Mouse (Mus musculus) neural tube, embryonic 13.5 days (tissue): ENCODE measurements around the gene Olfr424. TPM values are rescaled to one million over a fixed set of nuclear protein-coding genes. Genes with fewer than 3 reads are reported as not detected.

ENCODE experiments used
- ATAC-seq: fragments of 200-750 bp; cut with Nextera tagmentation; 2 replicates; pipeline ENCODE4 v1.8.0; 2017; ENCODE audit warnings: low read depth, mild to moderate bottlenecking, moderate TSS enrichment, moderate library complexity
- H3K27ac ChIP-seq: fragments of 300-500 bp; sonication (generic); replicated peaks from 2 replicates; pipeline ENCODE4 v1.5.1; 2015; ENCODE audit warnings: moderate library complexity, mild to moderate bottlenecking, inconsistent platforms
- H3K27me3 ChIP-seq: fragments of 300-500 bp; sonication (generic); 2 replicates; pipeline ENCODE4 v1.6.1; 2015; ENCODE audit warnings: mild to moderate bottlenecking, inconsistent platforms
- H3K36me3 ChIP-seq: fragments of 300-500 bp; sonication (generic); 2 replicates; pipeline ENCODE4 v1.6.1; 2015; ENCODE audit warnings: mild to moderate bottlenecking, inconsistent platforms
- H3K4me1 ChIP-seq: fragments of 300-500 bp; sonication (generic); replicated peaks from 2 replicates; pipeline ENCODE4 v1.6.1; 2015; ENCODE audit warnings: inconsistent platforms
- H3K4me2 ChIP-seq: fragments of 300-500 bp; sonication (generic); 2 replicates; pipeline ENCODE4 v1.6.1; 2015; ENCODE audit warnings: inconsistent platforms, mild to moderate bottlenecking, moderate library complexity
- H3K4me3 ChIP-seq: fragments of 300-500 bp; sonication (generic); 2 replicates; pipeline ENCODE4 v1.5.1; 2015; ENCODE audit warnings: mild to moderate bottlenecking, inconsistent platforms
- H3K9ac ChIP-seq: fragments of 300-500 bp; sonication (generic); 2 replicates; pipeline ENCODE4 v1.6.1; 2015; ENCODE audit warnings: moderate library complexity, mild to moderate bottlenecking, inconsistent platforms
- H3K9me3 ChIP-seq: fragments of 300-500 bp; sonication (generic); 2 replicates; pipeline ENCODE4 v1.6.1; 2016; ENCODE audit warnings: inconsistent platforms
- WGBS: fragments of 180-500 bp; shearing (Covaris S2); methylation state at CpG from one replicate; pipeline ENCODE4 v1.1.7; 2015; 5-methylcytosine and 5-hydroxymethylcytosine counted together
- polyA plus RNA-seq: library from polyadenylated mRNA; unstranded; fragments of >200 nt; fragmentation: Nextera tagmentation; extraction: Ambion mirVana; gene quantifications from 2 replicates; pipeline ENCODE4 v1.2.1, GENCODE M21; 2015

Olfr424 gene
- not detected in 2 replicates for polyA plus RNA-seq

DNA sequence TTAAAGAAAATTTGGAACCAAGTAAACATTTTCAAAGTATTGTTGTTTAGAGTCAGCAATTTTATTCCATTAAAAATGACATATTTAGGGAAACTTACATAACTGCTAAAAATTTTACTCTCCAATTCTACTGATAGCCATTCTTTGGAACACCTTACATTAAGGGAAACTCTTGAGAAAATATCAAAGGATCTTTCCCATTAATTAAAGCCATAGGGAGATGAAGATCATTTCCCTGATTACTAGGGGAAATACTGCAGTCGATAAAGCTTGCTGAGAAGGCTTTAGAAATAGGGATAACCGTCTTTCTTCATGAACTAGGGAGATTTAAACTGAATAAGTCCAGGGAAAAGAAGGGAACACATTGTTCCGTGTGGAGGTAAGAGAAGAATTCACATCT is at the start of gene Olfr424:
Gene Olfr424, plus strand, starts transcription at position 301 of the 400 bp plus-strand sequence.
- H3K4me1 ChIP-seq, result no peaks in the 10 kb centered on the region
- no peaks in the 10 kb centered on the region for H3K9me3 ChIP-seq

DNA sequence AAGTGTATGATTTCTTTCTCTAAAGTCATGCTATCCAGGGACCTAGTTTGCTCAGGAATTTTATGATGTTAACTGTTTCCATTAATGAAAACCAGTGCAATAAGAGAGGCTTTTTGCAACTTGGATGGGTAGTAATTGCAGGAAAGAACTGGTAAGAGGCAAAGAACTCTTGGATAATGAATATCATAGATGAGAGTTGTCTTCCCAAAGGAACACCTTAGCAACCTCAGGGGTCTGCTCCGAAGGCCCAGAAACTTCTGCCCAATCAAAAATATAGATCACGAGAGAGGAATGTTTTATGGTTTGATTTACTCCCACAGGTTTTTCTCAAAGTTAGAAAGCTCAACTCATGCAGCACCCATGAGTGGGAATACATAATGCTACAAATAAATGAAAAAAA is 47.3 kb upstream of the Olfr424 start, which contains the start of gene Olfr429:
Gene Olfr429, plus strand, starts transcription at position 301 of the 400 bp plus-strand sequence.
- no peaks in the 10 kb centered on the region for H3K27me3 ChIP-seq
- H3K4me3 ChIP-seq, result no peak within 1 kb of the TSS
- H3K36me3 ChIP-seq, result no peaks in the 10 kb centered on the region
- H3K9ac ChIP-seq, result no peak within 1 kb of the TSS
- no peak within 1 kb of the TSS for H3K4me2 ChIP-seq
- no peak within 1 kb of the TSS for H3K27ac ChIP-seq
- H3K4me1 ChIP-seq, result no peaks in the 10 kb centered on the region
- no peaks in the 10 kb centered on the region for H3K9me3 ChIP-seq
- ATAC-seq, result no peak
- 83% methylated on average over 2 of the region's 2 CpGs for WGBS

More for the DNA sequence above, at the start of gene Olfr424:
- Histone ChIP-seq H3K9ac (no peak within 1 kb of the TSS), H3K4me2 (no peak within 1 kb of the TSS), H3K27me3 (no peaks in the 10 kb centered on the region), H3K36me3 (no peaks in the 10 kb centered on the region), H3K4me3 (no peak within 1 kb of the TSS), H3K27ac (no peak within 1 kb of the TSS)
- no peak for ATAC-seq
- WGBS, result 88% methylated on average over 3 of the region's 3 CpGs

DNA sequence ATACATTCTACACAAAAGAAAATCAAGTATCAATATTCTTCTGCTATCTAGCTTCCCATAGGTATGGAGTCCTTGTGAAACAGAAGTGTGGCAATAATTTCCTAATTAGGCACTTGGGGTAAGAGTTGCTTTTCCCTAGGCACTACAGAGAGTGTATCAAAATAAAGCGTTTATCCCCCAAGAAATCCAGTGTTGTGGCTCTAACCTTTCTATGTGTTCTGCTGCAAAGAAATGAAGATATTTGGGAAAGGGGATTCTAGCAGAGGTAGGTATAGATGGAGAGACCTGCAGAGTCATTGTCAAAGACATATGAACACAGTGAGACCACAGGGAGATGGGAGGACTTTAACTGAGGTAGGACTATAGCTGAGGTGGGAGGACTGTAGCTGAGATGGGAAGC is 34.7 kb upstream of the Olfr424 start, which contains the start of gene Olfr427:
Gene Olfr427, plus strand, starts transcription at position 301 of the 400 bp plus-strand sequence.
- Histone ChIP-seq H3K9ac (no peak within 1 kb of the TSS), H3K9me3 (no peaks in the 10 kb centered on the region), H3K36me3 (no peaks in the 10 kb centered on the region), H3K4me2 (no peak within 1 kb of the TSS), H3K27me3 (no peaks in the 10 kb centered on the region), H3K4me3 (no peak within 1 kb of the TSS), H3K4me1 (no peaks in the 10 kb centered on the region), H3K27ac (no peak within 1 kb of the TSS)
- no peak for ATAC-seq
- WGBS, result 96% methylated on average over 1 of the region's 1 CpGs

DNA sequence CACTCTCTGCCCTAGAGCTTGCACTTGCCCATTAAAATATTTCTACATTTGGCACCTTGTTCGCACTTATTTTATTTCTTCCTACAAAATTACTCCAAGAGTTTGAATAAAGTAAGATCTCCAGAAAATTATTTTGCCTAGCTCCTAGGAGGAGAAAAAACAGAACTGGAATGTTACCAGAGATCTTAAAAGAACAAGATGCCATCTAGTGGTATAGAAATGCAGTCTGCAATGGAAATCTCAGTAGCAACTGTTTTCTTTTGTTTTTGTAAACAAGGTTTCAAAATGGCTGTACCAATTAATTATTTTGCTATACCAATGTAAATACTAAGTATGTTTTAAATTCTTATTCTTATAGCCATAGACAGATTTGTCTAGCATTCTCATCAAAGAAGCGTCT is 27.6 kb upstream of the Olfr424 start:
- no peak overlapping the region for H3K27ac ChIP-seq
- WGBS, result 56% methylated on average over 2 of the region's 2 CpGs
- H3K27me3 ChIP-seq, result no peaks in the 10 kb centered on the region
- H3K36me3 ChIP-seq, result no peaks in the 10 kb centered on the region
- H3K4me3 ChIP-seq, result no peak overlapping the region
- H3K4me1 ChIP-seq, result no peaks in the 10 kb centered on the region
- no peak for ATAC-seq
- H3K9ac ChIP-seq, result no peak overlapping the region
- H3K4me2 ChIP-seq, result no peak overlapping the region
- H3K9me3 ChIP-seq, result no peaks in the 10 kb centered on the region

DNA sequence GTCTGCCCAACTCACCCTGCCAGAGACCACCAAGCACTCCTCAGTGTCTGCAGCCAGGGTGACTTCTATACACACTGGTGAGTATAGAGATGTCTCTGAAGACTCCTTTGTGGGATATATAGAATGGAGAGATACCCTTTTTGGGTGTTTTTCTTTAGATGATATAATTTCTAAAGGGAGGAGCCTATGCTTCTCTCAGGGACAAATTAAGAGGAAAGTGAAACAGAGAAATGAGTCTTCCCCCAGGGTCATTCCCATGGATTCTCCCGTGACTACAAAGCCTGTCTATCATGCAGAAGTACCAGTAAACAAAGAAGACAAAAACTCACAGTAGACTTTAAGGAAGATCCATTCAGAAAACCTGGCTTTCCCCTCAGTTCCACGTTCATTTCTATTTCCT is 10.3 kb upstream of the Olfr424 start, which contains the start of gene Olfr231:
Gene Olfr231, minus strand, starts transcription at position 101 of the 400 bp plus-strand sequence.
- H3K4me2 ChIP-seq, result no peak within 1 kb of the TSS
- no peak within 1 kb of the TSS for H3K27ac ChIP-seq
- no peak within 1 kb of the TSS for H3K9ac ChIP-seq
- 49% methylated on average over 2 of the region's 2 CpGs for WGBS
- no peaks in the 10 kb centered on the region for H3K27me3 ChIP-seq
- no peaks in the 10 kb centered on the region for H3K36me3 ChIP-seq
- no peak within 1 kb of the TSS for H3K4me3 ChIP-seq
- no peaks in the 10 kb centered on the region for H3K9me3 ChIP-seq
- ATAC-seq, result no peak
- no peaks in the 10 kb centered on the region for H3K4me1 ChIP-seq

DNA sequence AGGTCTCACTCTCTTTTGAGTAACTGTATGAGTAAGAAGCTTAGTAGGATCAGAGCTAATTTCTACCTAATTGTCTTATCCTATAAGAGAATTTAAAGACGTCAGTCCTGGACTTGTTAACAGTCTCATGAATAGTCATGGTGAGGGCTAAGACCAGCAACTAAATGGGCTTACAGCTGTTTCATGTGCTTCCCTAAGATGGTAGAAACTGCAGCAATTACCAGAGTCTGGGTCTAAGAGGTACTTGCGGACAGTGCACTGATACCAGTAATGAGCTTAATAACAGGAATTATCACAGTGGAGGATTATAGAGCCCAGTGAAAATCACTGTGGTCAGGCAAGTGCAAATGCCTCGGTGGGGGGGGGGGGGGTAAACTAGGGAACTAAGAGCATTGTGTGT is 682 bp downstream of the Olfr424 start:
- H3K27ac ChIP-seq, result no peak overlapping the region
- H3K4me3 ChIP-seq, result no peak overlapping the region
- no peak for ATAC-seq
- no peaks in the 10 kb centered on the region for H3K4me1 ChIP-seq
- no peaks in the 10 kb centered on the region for H3K27me3 ChIP-seq
- H3K4me2 ChIP-seq, result no peak overlapping the region
- H3K9ac ChIP-seq, result no peak overlapping the region
- whole genome bisulfite sequencing, result 77% methylated on average over 3 of the region's 3 CpGs
- H3K9me3 ChIP-seq, result no peaks in the 10 kb centered on the region
- no peaks in the 10 kb centered on the region for H3K36me3 ChIP-seq

DNA sequence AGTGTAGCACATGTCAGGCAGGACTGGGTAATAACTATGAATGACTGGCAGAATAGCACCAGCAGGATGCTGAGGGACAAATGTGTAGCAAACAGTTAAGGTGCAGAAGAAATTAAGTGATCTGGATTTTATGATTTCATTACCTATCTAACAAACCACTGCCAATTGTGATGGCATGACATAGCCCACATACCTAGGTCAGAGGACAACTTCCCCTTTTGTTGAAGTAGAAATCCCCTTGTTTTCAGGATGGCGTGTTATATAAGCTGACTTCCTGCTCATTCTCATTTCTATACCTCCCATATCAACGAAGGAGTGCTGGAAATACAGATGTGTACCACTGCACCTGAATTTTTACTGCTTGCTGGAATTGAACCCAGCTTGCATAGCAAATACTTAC is 10.1 kb downstream of the Olfr424 start:
- no peak overlapping the region for H3K9ac ChIP-seq
- H3K4me3 ChIP-seq, result no peak overlapping the region
- no peak overlapping the region for H3K27ac ChIP-seq
- no peaks in the 10 kb centered on the region for H3K9me3 ChIP-seq
- ATAC-seq, result no peak
- no peaks in the 10 kb centered on the region for H3K4me1 ChIP-seq
- no peaks in the 10 kb centered on the region for H3K36me3 ChIP-seq
- 79% methylated on average over 2 of the region's 2 CpGs for WGBS
- no peak overlapping the region for H3K4me2 ChIP-seq
- H3K27me3 ChIP-seq, result no peaks in the 10 kb centered on the region

DNA sequence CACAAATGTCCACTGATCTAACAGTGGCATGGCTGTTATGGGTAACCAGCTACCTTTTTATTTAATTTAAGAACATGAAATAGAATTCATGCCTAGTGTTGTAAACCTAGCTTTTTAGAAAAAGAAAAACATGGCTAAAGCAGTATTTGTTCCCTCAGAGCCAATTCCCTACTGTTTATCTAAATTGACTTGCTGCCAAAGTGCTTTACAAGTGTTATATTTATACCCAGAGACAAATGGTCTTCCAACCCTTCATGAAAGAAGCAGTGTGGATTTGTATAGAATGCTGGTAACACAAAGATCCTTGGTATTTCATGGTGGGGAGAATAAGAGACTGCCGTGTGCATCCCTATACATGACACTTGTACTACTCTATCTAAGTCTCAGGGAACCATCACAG is 15.4 kb downstream of the Olfr424 start:
- no peaks in the 10 kb centered on the region for H3K4me1 ChIP-seq
- H3K27ac ChIP-seq, result no peak overlapping the region
- 75% methylated on average over 1 of the region's 1 CpGs for WGBS
- no peak overlapping the region for H3K9ac ChIP-seq
- no peak for ATAC-seq
- H3K27me3 ChIP-seq, result no peaks in the 10 kb centered on the region
- H3K36me3 ChIP-seq, result no peaks in the 10 kb centered on the region
- no peak overlapping the region for H3K4me3 ChIP-seq
- H3K9me3 ChIP-seq, result no peaks in the 10 kb centered on the region
- no peak overlapping the region for H3K4me2 ChIP-seq

DNA sequence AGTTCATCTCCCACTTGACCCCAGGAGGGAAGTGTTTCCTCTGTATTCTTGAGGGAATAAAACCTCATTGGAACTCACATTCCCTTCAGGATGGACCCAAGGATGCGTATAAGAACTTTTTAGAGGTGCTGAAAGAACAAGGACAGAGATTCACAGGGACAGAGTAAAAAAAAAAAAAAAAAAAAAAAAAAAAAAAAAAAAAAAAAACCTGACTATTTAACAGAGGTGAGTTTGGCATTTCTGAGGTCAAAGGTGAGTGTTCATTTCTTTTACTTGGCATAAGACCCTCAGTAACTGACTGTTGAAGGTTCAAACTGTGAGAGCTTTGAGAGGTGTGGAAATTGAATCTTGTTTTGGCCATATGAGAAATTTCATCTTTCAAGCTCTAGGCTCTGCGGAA is 18.0 kb downstream of the Olfr424 start:
- Histone ChIP-seq H3K4me2 (no peak overlapping the region), H3K4me3 (no peak overlapping the region), H3K36me3 (no peaks in the 10 kb centered on the region), H3K4me1 (no peaks in the 10 kb centered on the region), H3K27ac (no peak overlapping the region), H3K9ac (no peak overlapping the region), H3K27me3 (no peaks in the 10 kb centered on the region), H3K9me3 (no peaks in the 10 kb centered on the region)
- WGBS, result 95% methylated on average over 2 of the region's 2 CpGs
- no peak for ATAC-seq

DNA sequence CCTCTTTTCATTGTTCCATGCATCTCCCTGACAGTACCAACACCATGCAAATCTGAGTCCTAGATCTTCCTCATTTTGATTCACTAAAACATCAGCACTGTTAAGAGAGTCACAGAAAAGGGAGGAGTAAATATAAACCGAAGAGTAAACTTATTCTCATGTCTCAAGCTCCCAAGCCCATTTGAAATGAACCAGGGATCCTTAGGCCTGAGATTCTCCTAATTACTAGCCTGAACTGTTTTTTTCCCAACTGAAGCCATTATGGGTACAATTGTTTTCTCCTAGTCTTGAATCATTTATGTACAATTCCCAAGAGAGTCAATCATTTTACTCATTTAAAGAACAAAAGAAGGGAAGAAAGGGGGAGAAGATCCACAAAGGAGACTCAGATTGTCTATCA is 24.0 kb downstream of the Olfr424 start, which contains the start of gene Olfr420:
Gene Olfr420, plus strand, starts transcription at position 301 of the 400 bp plus-strand sequence.
- no peaks in the 10 kb centered on the region for H3K4me1 ChIP-seq
- no peak within 1 kb of the TSS for H3K4me2 ChIP-seq
- no peak within 1 kb of the TSS for H3K9ac ChIP-seq
- H3K27ac ChIP-seq, result no peak within 1 kb of the TSS
- no peaks in the 10 kb centered on the region for H3K36me3 ChIP-seq
- H3K27me3 ChIP-seq, result no peaks in the 10 kb centered on the region
- H3K9me3 ChIP-seq, result no peaks in the 10 kb centered on the region
- no peak for ATAC-seq
- WGBS, result 86% methylated on average over 1 of the region's 1 CpGs
- H3K4me3 ChIP-seq, result no peak within 1 kb of the TSS

DNA sequence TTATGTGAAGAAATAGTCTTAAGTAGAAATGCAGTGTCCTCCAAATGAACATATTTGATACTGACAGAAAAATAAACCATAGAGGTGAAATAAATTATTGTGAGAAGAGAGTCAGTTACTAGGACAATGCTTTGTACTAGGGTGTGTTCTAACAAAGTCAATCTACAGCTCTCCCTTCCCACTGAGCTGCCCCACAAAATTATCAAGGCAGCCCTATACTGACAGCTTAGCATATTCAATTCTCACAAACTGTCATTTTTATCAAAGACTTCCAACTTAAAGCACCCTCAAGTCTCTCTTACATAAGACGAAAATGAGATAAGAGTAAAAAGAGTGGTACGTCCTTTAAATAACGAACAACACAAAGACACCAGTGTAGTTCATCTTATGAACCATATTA is 26.3 kb downstream of the Olfr424 start:
- Histone ChIP-seq H3K9ac (no peak overlapping the region), H3K4me2 (no peak overlapping the region), H3K9me3 (no peaks in the 10 kb centered on the region), H3K27ac (no peak overlapping the region), H3K27me3 (no peaks in the 10 kb centered on the region), H3K4me3 (no peak overlapping the region), H3K4me1 (no peaks in the 10 kb centered on the region), H3K36me3 (no peaks in the 10 kb centered on the region)
- ATAC-seq, result no peak
- 91% methylated on average over 3 of the region's 3 CpGs for WGBS

DNA sequence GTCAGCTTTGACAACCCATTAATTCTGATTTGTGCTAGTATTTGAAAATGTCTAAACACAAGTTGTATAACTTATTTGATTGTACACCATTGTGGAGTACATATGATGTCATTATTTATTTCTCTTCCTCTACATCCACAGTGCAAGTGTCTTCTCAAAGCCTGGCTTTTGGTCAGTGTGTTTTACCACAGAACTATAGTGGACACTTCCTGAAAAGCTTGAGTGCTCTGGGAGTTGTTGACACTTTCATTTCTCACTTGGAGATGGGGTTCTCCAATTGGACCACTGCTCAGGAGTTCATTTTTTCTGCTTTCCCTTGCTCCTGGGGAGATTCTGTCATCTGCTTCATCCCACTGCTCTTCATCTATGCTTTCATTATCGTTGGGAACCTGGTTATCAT is 27.2 kb downstream of the Olfr424 start:
- ATAC-seq, result no peak
- no peak overlapping the region for H3K9ac ChIP-seq

DNA sequence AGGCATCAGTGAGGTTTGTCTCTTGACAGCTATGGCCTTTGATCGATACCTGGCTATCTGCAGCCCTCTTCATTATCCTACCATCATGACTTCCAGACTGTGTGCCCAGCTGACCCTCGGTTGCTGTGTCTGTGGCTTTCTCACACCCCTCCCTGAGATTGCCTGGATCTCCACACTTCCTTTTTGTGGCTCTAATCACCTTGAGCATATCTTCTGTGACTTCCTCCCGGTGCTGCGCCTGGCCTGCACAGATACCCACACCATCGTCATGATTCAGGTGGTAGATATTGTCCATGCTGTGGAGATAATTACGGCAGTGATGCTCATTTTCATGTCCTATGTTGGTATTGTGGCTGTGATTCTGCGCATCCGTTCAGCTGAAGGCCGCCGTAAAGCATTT is 27.8 kb downstream of the Olfr424 start:
- WGBS, result 91% methylated on average over 10 of the region's 10 CpGs
- H3K9ac ChIP-seq, result no peak overlapping the region
- H3K27me3 ChIP-seq, result no peaks in the 10 kb centered on the region
- ATAC-seq, result no peak
- H3K36me3 ChIP-seq, result no peaks in the 10 kb centered on the region
- H3K4me3 ChIP-seq, result no peak overlapping the region
- no peak overlapping the region for H3K4me2 ChIP-seq
- no peaks in the 10 kb centered on the region for H3K4me1 ChIP-seq
- no peaks in the 10 kb centered on the region for H3K9me3 ChIP-seq
- H3K27ac ChIP-seq, result no peak overlapping the region

More for the DNA sequence above, 27.2 kb downstream of the Olfr424 start:
- Histone ChIP-seq H3K4me1 (no peaks in the 10 kb centered on the region), H3K27me3 (no peaks in the 10 kb centered on the region), H3K36me3 (no peaks in the 10 kb centered on the region), H3K4me3 (no peak overlapping the region), H3K27ac (no peak overlapping the region), H3K9me3 (no peaks in the 10 kb centered on the region), H3K4me2 (no peak overlapping the region)
- WGBS, result 84% methylated on average over 1 of the region's 1 CpGs
